Mouse (Mus musculus): Measurements from ENCODE around the gene Sema3f. TPM values are rescaled to one million over a fixed set of nuclear protein-coding genes. Genes with fewer than 3 reads are reported as not detected.

The Sema3f gene
- 3.1 and 3.5 TPM in 2 replicates for polyA plus RNA-seq (2012; rRNA removed)
- 0.69 and 1.1 TPM in 2 replicates for polyA plus RNA-seq (2014; fragmentation: Nextera tagmentation; extraction: Ambion mirVana)

DNA sequence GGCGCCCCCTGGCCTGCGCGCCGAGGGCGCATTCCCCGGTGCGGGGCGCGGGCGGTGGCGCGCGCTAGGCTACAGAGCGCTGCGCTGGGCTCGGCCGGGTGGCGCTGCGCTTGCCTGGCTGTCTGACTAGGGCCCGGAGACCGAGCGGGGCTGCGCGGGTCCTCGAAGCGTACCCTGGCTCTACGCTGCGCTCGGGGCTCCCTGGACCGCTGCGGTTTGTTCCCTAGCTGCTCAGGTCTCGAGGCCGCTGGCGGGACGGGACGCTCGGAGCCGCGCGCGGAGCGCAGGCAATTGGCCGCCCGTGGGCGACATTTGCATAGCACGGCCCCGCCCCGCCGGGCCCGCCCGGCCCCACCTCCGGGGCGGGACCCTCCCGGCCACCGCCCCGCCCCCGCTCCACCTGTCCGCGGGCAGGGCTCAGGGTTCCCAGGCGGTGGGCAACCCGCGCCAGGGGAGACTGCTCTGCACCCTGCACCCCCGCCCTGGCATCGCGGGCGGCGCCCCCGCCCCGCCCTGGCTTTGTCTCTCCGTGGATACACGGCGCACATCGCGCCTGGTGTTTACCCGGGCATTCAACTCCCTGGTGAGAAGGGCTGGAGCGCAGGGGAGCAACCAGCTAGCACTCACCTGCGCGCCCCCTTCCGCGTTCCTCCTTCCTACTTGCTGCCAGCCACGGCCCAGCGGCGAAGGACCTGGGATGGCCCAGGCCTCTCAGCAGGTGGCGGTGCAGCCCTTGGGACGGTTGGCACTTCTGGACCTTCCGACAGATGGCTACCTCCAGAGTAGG, at the start of gene Sema3f:
Sema3f (minus strand) TSS at position 779 of the 787 bp plus-strand sequence.
- Histone ChIP-seq H3K27me3 (ENCODE audit: control insufficient read depth, insufficient read depth, low read length) (peaks cover 63% of the 10 kb centered on the region), H3K9me3 (ENCODE audit: control insufficient read depth, low read length) (no peaks in the 10 kb centered on the region), H3K4me3 (ENCODE audit: insufficient read depth in 1 of 2, low read depth in 2 of 2, low read length in 2 of 2) (peak within 1 kb of the TSS; percentile 50 to 57), H3K4me1 (replicated peaks; ENCODE audit: control insufficient read depth in 2 of 2, insufficient read depth in 2 of 2, low read length in 1 of 2) (no peaks in the 10 kb centered on the region; a peak in 1 of 4 replicates), H3K36me3 (replicated peaks; ENCODE audit: control insufficient read depth, insufficient read depth, low read depth) (no peaks in the 10 kb centered on the region), H3K9ac (replicated peaks) (peak within 1 kb of the TSS; percentile 20; the same call in 1 of the 2 replicates), H3K4me2 (ENCODE audit: low read depth) (peak within 1 kb of the TSS; percentile 74), H3K27ac (no peak within 1 kb of the TSS)
- WGBS (ENCODE audit: insufficient replicate concordance): 3% methylated on average over 75 of the region's 86 CpGs
- DNase-seq (ENCODE audit: low read depth in 3 of 3, low spot score in 3 of 3): peak; percentile 42 to 58 (median 46)
- peak; percentile 82 for ATAC-seq (ENCODE audit: insufficient read depth)
- TF ChIP-seq EP300 (IDR thresholded peaks at IDR 0.05; ENCODE audit: low read depth): no peak
- TF ChIP-seq CTCF (IDR thresholded peaks at IDR 0.05; ENCODE audit: low read depth): peak; percentile 51

DNA sequence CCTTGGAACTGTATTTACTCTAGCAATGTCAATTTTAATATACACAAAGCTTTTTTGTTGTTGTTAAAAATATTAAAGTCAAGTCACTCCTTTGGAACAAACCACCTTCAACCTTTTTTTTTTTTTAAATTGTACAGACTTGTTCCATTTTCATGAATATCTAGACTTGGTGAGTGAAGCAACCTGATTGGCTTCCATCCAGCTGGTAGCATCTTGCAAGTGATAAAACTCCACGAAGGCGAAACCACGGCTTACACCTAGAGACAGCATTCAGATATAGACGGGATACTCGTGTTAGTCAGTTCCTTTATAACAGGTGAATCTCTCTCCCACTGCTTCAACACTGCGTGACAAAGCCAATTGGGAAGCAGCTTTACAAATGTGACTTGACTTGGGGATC, 49.3 kb upstream of the Sema3f start:
- H3K4me2 ChIP-seq (ENCODE audit: low read depth): no peak overlapping the region
- no peak overlapping the region for H3K27ac ChIP-seq
- H3K36me3 ChIP-seq (replicated peaks; ENCODE audit: control insufficient read depth, insufficient read depth, low read depth): peaks cover 92% of the 10 kb centered on the region
- no peaks in the 10 kb centered on the region for H3K27me3 ChIP-seq (ENCODE audit: control insufficient read depth, insufficient read depth, low read length)
- DNase-seq (ENCODE audit: low read depth in 3 of 3, low spot score in 3 of 3) (no peak), ATAC-seq (ENCODE audit: insufficient read depth) (no peak)
- no peaks in the 10 kb centered on the region for H3K4me1 ChIP-seq (replicated peaks; ENCODE audit: control insufficient read depth in 2 of 2, insufficient read depth in 2 of 2, low read length in 1 of 2)
- no peak overlapping the region for H3K4me3 ChIP-seq (ENCODE audit: insufficient read depth in 1 of 2, low read depth in 2 of 2, low read length in 2 of 2)
- 75% methylated on average over 6 of the region's 6 CpGs for WGBS (ENCODE audit: insufficient replicate concordance)
- no peaks in the 10 kb centered on the region for H3K9me3 ChIP-seq (ENCODE audit: control insufficient read depth, low read length)
- no peak for TF ChIP-seq CTCF (IDR thresholded peaks at IDR 0.05; ENCODE audit: low read depth)
- no peak for TF ChIP-seq EP300 (IDR thresholded peaks at IDR 0.05; ENCODE audit: low read depth)
- H3K9ac ChIP-seq (replicated peaks): no peak overlapping the region

DNA sequence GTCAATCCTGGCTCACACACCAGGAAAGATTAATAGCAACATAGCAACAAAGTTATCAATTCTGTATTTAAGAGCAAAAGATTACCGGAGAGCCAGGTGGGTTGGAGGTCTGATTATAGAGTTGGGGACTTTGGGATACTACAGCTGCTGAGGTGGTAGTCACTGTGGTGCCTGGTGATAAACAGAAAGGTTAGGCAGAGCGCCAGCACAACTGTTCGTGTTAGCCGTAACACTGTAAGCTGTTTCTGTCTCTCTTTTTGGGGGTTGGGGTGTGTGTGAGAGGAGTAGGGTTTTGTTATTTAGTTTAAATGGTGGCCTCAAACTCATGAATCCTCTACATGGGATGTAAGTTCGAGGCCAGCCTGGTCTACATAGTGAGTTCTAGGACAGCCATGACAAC, 40.1 kb upstream of the Sema3f start:
- Histone ChIP-seq H3K9ac (replicated peaks) (no peak overlapping the region), H3K27ac (no peak overlapping the region), H3K9me3 (ENCODE audit: control insufficient read depth, low read length) (no peaks in the 10 kb centered on the region), H3K4me1 (replicated peaks; ENCODE audit: control insufficient read depth in 2 of 2, insufficient read depth in 2 of 2, low read length in 1 of 2) (peaks cover 0 to 7% of the 10 kb centered on the region in 2 experiments; a peak in 2 of 4 replicates), H3K4me3 (ENCODE audit: insufficient read depth in 1 of 2, low read depth in 2 of 2, low read length in 2 of 2) (no peak overlapping the region), H3K27me3 (ENCODE audit: control insufficient read depth, insufficient read depth, low read length) (no peaks in the 10 kb centered on the region), H3K4me2 (ENCODE audit: low read depth) (no peak overlapping the region), H3K36me3 (replicated peaks; ENCODE audit: control insufficient read depth, insufficient read depth, low read depth) (peaks cover 95% of the 10 kb centered on the region)
- DNase-seq (ENCODE audit: low read depth in 3 of 3, low spot score in 3 of 3): no peak
- ATAC-seq (ENCODE audit: insufficient read depth): no peak
- 87% methylated on average over 5 of the region's 5 CpGs for WGBS (ENCODE audit: insufficient replicate concordance)
- no peak for TF ChIP-seq EP300 (IDR thresholded peaks at IDR 0.05; ENCODE audit: low read depth)
- no peak for TF ChIP-seq CTCF (IDR thresholded peaks at IDR 0.05; ENCODE audit: low read depth)

DNA sequence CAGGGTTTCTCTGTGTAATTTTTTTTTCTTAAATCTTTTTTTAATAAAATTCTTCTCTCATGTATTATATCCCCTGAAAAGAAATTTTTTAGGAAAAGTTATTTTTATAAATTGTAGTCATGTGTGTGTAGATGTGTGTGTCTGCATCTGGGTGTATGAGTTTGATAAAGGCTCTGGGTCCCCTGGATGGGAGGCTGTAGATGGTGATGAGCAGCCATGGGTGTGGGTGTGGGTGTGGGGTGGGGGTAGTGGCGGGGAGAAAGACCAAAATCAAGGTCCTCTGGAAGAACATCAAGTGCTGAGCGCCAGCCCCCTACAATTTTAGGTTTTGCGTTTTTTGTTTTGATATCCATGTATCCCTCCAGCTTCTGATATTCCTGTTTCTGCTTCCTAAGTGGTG, 37.8 kb upstream of the Sema3f start:
- no peak overlapping the region for H3K4me3 ChIP-seq (ENCODE audit: insufficient read depth in 1 of 2, low read depth in 2 of 2, low read length in 2 of 2)
- no peaks in the 10 kb centered on the region for H3K9me3 ChIP-seq (ENCODE audit: control insufficient read depth, low read length)
- ATAC-seq (ENCODE audit: insufficient read depth) (peak; percentile 62; the same call in 1 of the 2 replicates), DNase-seq (ENCODE audit: low read depth in 3 of 3, low spot score in 3 of 3) (no peak)
- 68% methylated on average over 3 of the region's 3 CpGs for WGBS (ENCODE audit: insufficient replicate concordance)
- no peak overlapping the region for H3K4me2 ChIP-seq (ENCODE audit: low read depth)
- peaks cover 0 to 7% of the 10 kb centered on the region in 2 experiments; a peak in 2 of 4 replicates for H3K4me1 ChIP-seq (replicated peaks; ENCODE audit: control insufficient read depth in 2 of 2, insufficient read depth in 2 of 2, low read length in 1 of 2)
- no peaks in the 10 kb centered on the region for H3K27me3 ChIP-seq (ENCODE audit: control insufficient read depth, insufficient read depth, low read length)
- TF ChIP-seq CTCF (IDR thresholded peaks at IDR 0.05; ENCODE audit: low read depth) (no peak), EP300 (IDR thresholded peaks at IDR 0.05; ENCODE audit: low read depth) (no peak)
- no peak overlapping the region; the same call in 1 of the 2 replicates for H3K9ac ChIP-seq (replicated peaks)
- H3K27ac ChIP-seq: no peak overlapping the region
- H3K36me3 ChIP-seq (replicated peaks; ENCODE audit: control insufficient read depth, insufficient read depth, low read depth): peaks cover 97% of the 10 kb centered on the region

DNA sequence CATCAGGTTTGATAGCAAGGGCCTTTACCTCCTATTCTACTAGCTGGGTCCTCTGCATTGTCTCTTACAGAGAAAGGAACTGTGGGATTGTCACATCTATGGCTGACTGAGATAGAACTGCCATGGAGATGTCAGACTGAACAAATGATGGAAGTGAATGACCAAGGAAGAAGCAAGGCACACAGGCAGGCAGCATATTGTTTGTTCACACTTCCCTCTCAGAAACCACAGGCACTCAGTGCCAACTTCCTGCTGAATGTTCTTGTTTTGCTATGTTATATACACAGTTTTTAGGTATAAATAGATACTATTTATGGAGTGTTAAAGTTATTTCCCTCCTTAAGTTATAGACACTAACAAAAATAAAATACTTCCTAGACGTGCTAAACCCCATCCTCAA, 37.0 kb upstream of the Sema3f start:
- no peak overlapping the region for H3K9ac ChIP-seq (replicated peaks)
- peaks cover 0 to 7% of the 10 kb centered on the region in 2 experiments; a peak in 2 of 4 replicates for H3K4me1 ChIP-seq (replicated peaks; ENCODE audit: control insufficient read depth in 2 of 2, insufficient read depth in 2 of 2, low read length in 1 of 2)
- H3K4me3 ChIP-seq (ENCODE audit: insufficient read depth in 1 of 2, low read depth in 2 of 2, low read length in 2 of 2): no peak overlapping the region
- H3K27ac ChIP-seq: no peak overlapping the region
- TF ChIP-seq CTCF (IDR thresholded peaks at IDR 0.05; ENCODE audit: low read depth) (no peak), EP300 (IDR thresholded peaks at IDR 0.05; ENCODE audit: low read depth) (no peak)
- no peak overlapping the region for H3K4me2 ChIP-seq (ENCODE audit: low read depth)
- no peak for DNase-seq (ENCODE audit: low read depth in 3 of 3, low spot score in 3 of 3)
- H3K27me3 ChIP-seq (ENCODE audit: control insufficient read depth, insufficient read depth, low read length): no peaks in the 10 kb centered on the region
- no peaks in the 10 kb centered on the region for H3K9me3 ChIP-seq (ENCODE audit: control insufficient read depth, low read length)
- peaks cover 97% of the 10 kb centered on the region for H3K36me3 ChIP-seq (replicated peaks; ENCODE audit: control insufficient read depth, insufficient read depth, low read depth)
- no peak for ATAC-seq (ENCODE audit: insufficient read depth)
- 73% methylated on average over 1 of the region's 1 CpGs for WGBS (ENCODE audit: insufficient replicate concordance)
